Mouse (Mus musculus) liver, postnatal 0 days (tissue): ENCODE results near the gene Cyb561a3.

Experiments
- CTCF ChIP-seq: sonication (generic); IDR thresholded peaks from 2 replicates; pipeline ENCODE4 v1.5.1; 2016; ENCODE audit warnings: antibody characterized with exemption, low read depth
- EP300 ChIP-seq: IDR thresholded peaks from 2 replicates; pipeline ENCODE4 v1.6.1; 2016; ENCODE audit warnings: antibody characterized with exemption, low read depth, mild to moderate bottlenecking

DNA sequence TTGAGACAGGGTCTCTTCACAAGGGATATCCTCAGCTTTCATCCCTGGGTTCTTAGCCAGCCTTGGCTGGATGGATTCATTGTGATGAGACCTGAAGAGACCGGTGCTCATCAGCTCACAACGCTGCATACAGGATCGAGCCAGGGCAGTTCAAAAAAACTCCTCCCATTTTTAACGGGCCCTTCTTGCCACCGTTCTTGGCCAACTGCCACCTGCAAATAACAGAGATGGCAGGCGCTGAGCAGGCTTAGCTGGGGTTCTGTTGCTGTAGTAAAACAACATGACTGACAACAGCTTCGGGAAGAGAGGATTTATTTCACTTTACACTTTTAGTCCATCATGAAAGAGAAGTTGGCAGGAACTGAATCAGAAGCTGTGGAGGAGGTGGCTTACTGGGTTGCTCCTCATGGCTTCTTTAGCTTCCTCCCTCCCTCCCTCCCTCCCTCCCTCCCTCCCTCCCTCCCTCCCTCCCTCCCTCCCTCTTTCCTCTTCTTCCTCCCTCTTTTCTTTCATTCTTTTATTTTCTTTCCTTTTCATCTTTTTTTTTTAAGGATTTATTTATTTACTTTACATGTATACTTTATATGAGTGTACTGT lies 6.7 kb downstream of the Cyb561a3 start:
- TF ChIP-seq CTCF: no peak
- TF ChIP-seq EP300: no peak
